Mouse (Mus musculus) neural tube, embryonic 14.5 days (tissue): Measurements from ENCODE around the gene Fem1a. TPM values are rescaled to one million over a fixed set of nuclear protein-coding genes. Genes with fewer than 3 reads are reported as not detected.

Source experiments
- ATAC-seq: fragments of 200-750 bp; cut with Nextera tagmentation; 2 replicates; pipeline ENCODE4 v1.8.0; 2017; ENCODE audit warnings: low read depth, mild to moderate bottlenecking, moderate TSS enrichment, moderate library complexity
- H3K27ac ChIP-seq: fragments of 300-500 bp; sonication (generic); 2 replicates; pipeline ENCODE4 v1.5.1; 2014; ENCODE audit warnings: low read depth, mild to moderate bottlenecking, control low read depth, low read length, moderate library complexity, mixed read lengths
- H3K27me3 ChIP-seq: fragments of 300-500 bp; sonication (generic); 2 replicates; pipeline ENCODE4 v1.6.1; 2014; ENCODE audit warnings: low read length; ENCODE audit not compliant: control insufficient read depth, insufficient read depth
- H3K36me3 ChIP-seq: fragments of 300-500 bp; sonication (generic); 2 replicates; pipeline ENCODE4 v1.6.1; 2014; ENCODE audit warnings: low read length, mixed read lengths; ENCODE audit not compliant: control insufficient read depth, insufficient read depth
- H3K4me1 ChIP-seq: fragments of 300-500 bp; sonication (generic); 2 replicates; pipeline ENCODE4 v1.6.1; 2014; ENCODE audit warnings: low read length; ENCODE audit not compliant: control insufficient read depth, insufficient read depth
- H3K4me2 ChIP-seq: fragments of 300-500 bp; sonication (generic); 2 replicates; pipeline ENCODE4 v1.6.1; 2014; ENCODE audit warnings: mild to moderate bottlenecking, low read depth, low read length, control low read depth
- H3K4me3 ChIP-seq: fragments of 300-500 bp; sonication (generic); 2 replicates; pipeline ENCODE4 v1.5.1; 2014; ENCODE audit warnings: low read depth, low read length, control low read depth, mixed read lengths
- H3K9ac ChIP-seq: fragments of 300-500 bp; sonication (generic); replicated peaks from 2 replicates; pipeline ENCODE4 v1.6.1; 2014; ENCODE audit warnings: low read depth, mild to moderate bottlenecking, control low read depth, low read length, mixed read lengths
- H3K9me3 ChIP-seq: fragments of 300-500 bp; sonication (generic); 2 replicates; pipeline ENCODE4 v1.6.1; 2016; ENCODE audit warnings: low read length; ENCODE audit not compliant: control insufficient read depth
- WGBS: fragments of 180-500 bp; shearing (Covaris S2); extraction: QIAGEN DNeasy Blood & Tissue Kit; methylation state at CpG from one replicate; pipeline ENCODE4 v1.1.7; 2014; 5-methylcytosine and 5-hydroxymethylcytosine counted together
- polyA plus RNA-seq: library from polyadenylated mRNA; unstranded; fragments of >200 nt; fragmentation: Nextera tagmentation; extraction: Ambion mirVana; gene quantifications from 2 replicates; pipeline ENCODE4 v1.2.1, GENCODE M21; 2014

The Fem1a gene
- polyA plus RNA-seq, 1 experiment from 2014 or later = 20.4 TPM

DNA sequence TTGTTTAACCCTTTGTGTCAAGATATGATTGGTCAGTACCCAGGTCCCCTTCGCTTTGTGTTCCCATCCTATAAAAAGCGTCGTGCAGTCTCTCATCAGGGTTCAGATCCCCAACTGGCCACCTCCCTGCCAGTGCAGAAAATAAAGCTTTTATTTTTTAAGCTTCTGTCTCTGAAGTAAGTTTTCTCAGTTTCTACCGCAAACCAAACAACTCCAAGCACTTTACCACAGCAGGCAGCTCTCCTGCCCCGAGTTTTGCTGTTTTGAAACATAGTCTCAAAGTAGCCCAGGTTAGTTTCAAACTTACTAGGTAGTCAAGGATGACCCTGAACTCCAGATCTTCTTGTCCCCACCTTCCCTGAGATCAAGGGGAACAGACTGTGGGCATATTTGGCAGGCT lies 21.7 kb downstream of the Fem1a start:
- H3K27me3 ChIP-seq = no peaks in the 10 kb centered on the region
- no peak overlapping the region for H3K9ac ChIP-seq
- ATAC-seq = no peak
- H3K4me1 ChIP-seq = no peaks in the 10 kb centered on the region
- H3K9me3 ChIP-seq = no peaks in the 10 kb centered on the region
- no peaks in the 10 kb centered on the region for H3K36me3 ChIP-seq
- no peak overlapping the region for H3K4me2 ChIP-seq
- 93% methylated on average over 5 of the region's 5 CpGs for WGBS
- no peak overlapping the region for H3K4me3 ChIP-seq
- H3K27ac ChIP-seq = no peak overlapping the region

- H3K9ac ChIP-seq = no peak overlapping the region
- H3K4me1 ChIP-seq = no peaks in the 10 kb centered on the region
- H3K4me2 ChIP-seq = no peak overlapping the region
- H3K4me3 ChIP-seq = no peak overlapping the region
- H3K27ac ChIP-seq = no peak overlapping the region
- WGBS = 94% methylated on average over 12 of the region's 12 CpGs
- no peaks in the 10 kb centered on the region for H3K27me3 ChIP-seq
- no peaks in the 10 kb centered on the region for H3K36me3 ChIP-seq
- no peaks in the 10 kb centered on the region for H3K9me3 ChIP-seq
- ATAC-seq = no peak
Measured at GRCm38 (mm10) chr17:56279481-56280155, 23.0 kb downstream of the Fem1a start.

- no peaks in the 10 kb centered on the region for H3K4me1 ChIP-seq
- H3K27me3 ChIP-seq = no peaks in the 10 kb centered on the region
- no peak overlapping the region for H3K4me3 ChIP-seq
- H3K36me3 ChIP-seq = no peaks in the 10 kb centered on the region
- WGBS = 90% methylated on average over 12 of the region's 12 CpGs
- H3K4me2 ChIP-seq = no peak overlapping the region
- no peak for ATAC-seq
- H3K27ac ChIP-seq = no peak overlapping the region
- H3K9me3 ChIP-seq = no peaks in the 10 kb centered on the region
- no peak overlapping the region for H3K9ac ChIP-seq
Measured at GRCm38 (mm10) chr17:56281193-56281592, 24.6 kb downstream of the Fem1a start.

DNA sequence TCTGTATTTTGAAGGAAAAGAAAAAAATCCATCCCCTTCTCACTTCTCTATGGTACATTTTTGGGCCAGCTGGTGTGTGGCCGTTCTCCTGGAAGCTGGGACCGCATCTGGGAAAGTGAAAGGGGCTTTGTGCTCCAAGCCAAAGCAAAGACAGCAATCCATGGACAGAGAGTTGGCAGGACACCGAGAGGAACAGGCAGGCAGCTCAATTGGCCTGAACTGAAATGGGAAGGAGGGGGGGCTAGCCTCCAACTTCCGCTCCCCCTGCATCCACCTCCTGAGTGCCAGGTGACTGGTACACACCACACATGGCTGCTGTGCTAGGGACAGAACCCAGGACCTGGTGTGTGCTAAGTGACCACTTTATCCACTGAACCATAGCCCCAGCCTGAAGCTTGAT lies 26.2 kb downstream of the Fem1a start:
- no peaks in the 10 kb centered on the region for H3K4me1 ChIP-seq
- no peak overlapping the region for H3K27ac ChIP-seq
- no peaks in the 10 kb centered on the region for H3K9me3 ChIP-seq
- no peak for ATAC-seq
- H3K36me3 ChIP-seq = no peaks in the 10 kb centered on the region
- H3K4me3 ChIP-seq = no peak overlapping the region
- H3K4me2 ChIP-seq = no peak overlapping the region
- H3K9ac ChIP-seq = no peak overlapping the region
- no peaks in the 10 kb centered on the region for H3K27me3 ChIP-seq
- 77% methylated on average over 4 of the region's 4 CpGs for WGBS

DNA sequence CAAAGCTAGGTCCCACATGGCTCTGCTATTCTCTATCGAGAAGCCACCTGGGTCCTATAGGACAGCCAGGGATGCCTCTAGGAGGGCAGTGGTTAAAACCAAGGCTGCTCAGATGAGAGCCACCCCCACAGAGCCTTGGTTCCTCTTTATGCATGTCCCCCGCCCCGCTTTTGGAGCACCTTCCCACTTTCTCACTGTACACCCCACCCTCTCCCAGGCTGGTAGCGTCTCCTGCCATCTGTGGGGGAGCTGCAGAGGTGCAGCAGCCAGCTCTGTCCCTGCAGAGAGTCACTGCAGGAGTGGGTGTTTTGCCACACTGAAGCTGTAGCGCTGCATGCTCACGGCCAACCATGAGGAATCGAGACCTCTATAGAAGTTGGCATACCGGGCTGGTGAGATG lies 26.7 kb downstream of the Fem1a start:
- no peak overlapping the region for H3K4me2 ChIP-seq
- H3K9ac ChIP-seq = no peak overlapping the region
- H3K36me3 ChIP-seq = no peaks in the 10 kb centered on the region
- no peak overlapping the region for H3K27ac ChIP-seq
- H3K4me3 ChIP-seq = no peak overlapping the region
- 89% methylated on average over 8 of the region's 8 CpGs for WGBS
- H3K27me3 ChIP-seq = no peaks in the 10 kb centered on the region
- no peaks in the 10 kb centered on the region for H3K4me1 ChIP-seq
- H3K9me3 ChIP-seq = no peaks in the 10 kb centered on the region
- no peak for ATAC-seq

GRCm38 (mm10) chr17:56285995-56286394 lies 29.4 kb downstream of the Fem1a start:
- no peak for ATAC-seq
- Histone ChIP-seq H3K4me1 (peaks cover 8% of the 10 kb centered on the region; the same call in 1 of the 2 replicates), H3K27ac (no peak overlapping the region), H3K9ac (no peak overlapping the region), H3K27me3 (no peaks in the 10 kb centered on the region), H3K4me3 (no peak overlapping the region), H3K36me3 (no peaks in the 10 kb centered on the region), H3K9me3 (no peaks in the 10 kb centered on the region), H3K4me2 (no peak overlapping the region)
- WGBS = 93% methylated on average over 11 of the region's 11 CpGs

GRCm38 (mm10) chr17:56287830-56288229 lies 31.2 kb downstream of the Fem1a start:
- Histone ChIP-seq H3K4me2 (peak overlapping the region; percentile 20; the same call in 1 of the 2 replicates), H3K36me3 (no peaks in the 10 kb centered on the region), H3K27ac (no peak overlapping the region), H3K4me3 (no peak overlapping the region), H3K4me1 (peaks cover 8% of the 10 kb centered on the region; the same call in 1 of the 2 replicates), H3K9ac (no peak overlapping the region), H3K27me3 (no peaks in the 10 kb centered on the region), H3K9me3 (no peaks in the 10 kb centered on the region)
- 68% methylated on average over 3 of the region's 3 CpGs for WGBS
- no peak for ATAC-seq

DNA sequence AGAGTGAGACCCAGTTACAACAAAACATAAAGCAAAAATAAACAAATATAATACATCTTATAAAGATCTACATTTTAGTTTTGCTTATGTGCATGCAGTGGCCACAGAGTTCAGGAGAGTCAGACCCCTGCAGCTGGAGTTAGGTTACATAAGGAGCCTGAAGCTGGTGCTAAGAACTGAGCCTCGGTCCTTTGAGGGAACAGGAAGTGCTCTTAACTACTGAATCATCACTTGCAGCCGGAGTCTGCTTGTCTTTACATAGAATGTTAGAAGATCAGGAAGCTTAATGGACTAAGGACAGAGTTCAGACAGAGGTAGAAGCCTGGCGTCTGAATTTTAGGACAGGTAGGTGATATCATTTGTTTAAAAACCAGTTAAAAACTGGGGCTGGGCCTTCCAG lies 32.3 kb downstream of the Fem1a start:
- Histone ChIP-seq H3K9me3 (no peaks in the 10 kb centered on the region), H3K9ac (0 out of 2 replicates have a peak overlapping the region, but pooled peaks have one; percentile 21), H3K36me3 (no peaks in the 10 kb centered on the region), H3K27ac (no peak overlapping the region), H3K4me1 (peaks cover 8% of the 10 kb centered on the region; the same call in 1 of the 2 replicates), H3K4me2 (peak overlapping the region; percentile 42; the same call in 1 of the 2 replicates), H3K27me3 (no peaks in the 10 kb centered on the region), H3K4me3 (no peak overlapping the region)
- ATAC-seq = no peak
- WGBS = 57% methylated on average over 3 of the region's 3 CpGs

- Histone ChIP-seq H3K27ac (peak overlapping the region; percentile 48; the same call in 1 of the 2 replicates), H3K4me3 (peak overlapping the region; percentile 28), H3K36me3 (no peaks in the 10 kb centered on the region), H3K27me3 (no peaks in the 10 kb centered on the region), H3K9me3 (no peaks in the 10 kb centered on the region), H3K9ac (peak overlapping the region; percentile 28), H3K4me2 (peak overlapping the region; percentile 42), H3K4me1 (peaks cover 8% of the 10 kb centered on the region; the same call in 1 of the 2 replicates)
- WGBS = 6% methylated on average over 23 of the region's 23 CpGs
- 0 out of 2 replicates have a peak, but pooled peaks have one; percentile 19 for ATAC-seq
Measured at GRCm38 (mm10) chr17:56289371-56290331, 33.0 kb downstream of the Fem1a start.
